ENCODE assay signal across 9 mouse cellular contexts in genomic region chr14:60740507-60740906, GRCm38 (mm10). TPM values are rescaled to one million over a fixed set of nuclear protein-coding genes. Genes with fewer than 3 reads are reported as not detected.
DNase-seq lines count a peak whose midpoint lies in the region; ATAC-seq lines count a peak whose summit lies in the region.
"Had no signal": no experiment of that assay in that cellular context is flagged by ENCODE, and none has a peak within 500 bp of the region (broad histone marks: within the 10 kb centered on the region; RNA-seq: fewer than 3 reads in every experiment).

No protein-coding gene starts in this region.

- peaks cover 95% of the 10 kb centered on the region for H3K4me1 ChIP-seq in heart, embryonic 12.5 days (replicated peaks)
- H3K4me1 ChIP-seq in liver, embryonic 11.5 days (replicated peaks; ENCODE audit: control insufficient read depth, insufficient read depth, low read length): peaks cover 30% of the 10 kb centered on the region
- peaks cover 37% of the 10 kb centered on the region for H3K4me1 ChIP-seq in brown adipose tissue, adult 24 weeks (ENCODE audit: control insufficient read depth, insufficient read depth, insufficient read length, low read length)
- peaks cover 22% of the 10 kb centered on the region for H3K4me1 ChIP-seq in midbrain, embryonic 11.5 days (ENCODE audit: control insufficient read depth, insufficient read depth, low read length)

- 60% methylated on average over 5 of the region's 5 CpGs for WGBS in heart, embryonic 12.5 days
- 73% methylated on average over 5 of the region's 5 CpGs for WGBS in liver, embryonic 11.5 days
- 93% methylated on average over 5 of the region's 5 CpGs for WGBS in midbrain, embryonic 11.5 days

- H3K9me3 ChIP-seq in heart, embryonic 12.5 days (replicated peaks): no peaks in the 10 kb centered on the region
- H3K9me3 ChIP-seq in liver, embryonic 11.5 days (ENCODE audit: control insufficient read depth, low read length): no peaks in the 10 kb centered on the region
- no peaks in the 10 kb centered on the region for H3K9me3 ChIP-seq in midbrain, embryonic 11.5 days (ENCODE audit: control insufficient read depth, low read length)

- H3K27me3 ChIP-seq in heart, embryonic 12.5 days (replicated peaks): no peaks in the 10 kb centered on the region
- no peaks in the 10 kb centered on the region for H3K27me3 ChIP-seq in liver, embryonic 11.5 days (replicated peaks; ENCODE audit: control insufficient read depth, insufficient read depth, low read length)
- H3K27me3 ChIP-seq in midbrain, embryonic 11.5 days (ENCODE audit: control insufficient read depth, insufficient read depth, low read length): no peaks in the 10 kb centered on the region

- H3K4me2 ChIP-seq in heart, embryonic 12.5 days: no peak overlapping the region
- H3K4me2 ChIP-seq in liver, embryonic 11.5 days: no peak overlapping the region
- no peak overlapping the region for H3K4me2 ChIP-seq in midbrain, embryonic 11.5 days

- no peak for DNase-seq in heart, postnatal 14 days
- DNase-seq in liver, embryonic 11.5 days (ENCODE audit: low spot score): no peak
- no peak for DNase-seq in liver
- peak; percentile 50 for DNase-seq in induced T-regulatory cell, adult 2 months (ENCODE audit: low read depth)
- no peak for DNase-seq in midbrain, embryonic 11.5 days (ENCODE audit: low spot score, missing footprints)
- DNase-seq: cerebellum, adult 8-10 months had no signal

- H3K27ac ChIP-seq in heart, embryonic 12.5 days (ENCODE audit: poor library complexity, severe bottlenecking): peak overlapping the region; percentile 95
- peak overlapping the region; percentile 3; the same call in 1 of the 2 replicates for H3K27ac ChIP-seq in liver, embryonic 11.5 days (ENCODE audit: low read depth, low read length)
- peak overlapping the region; percentile 74 for H3K27ac ChIP-seq in brown adipose tissue, adult 24 weeks (replicated peaks; ENCODE audit: low read depth, low read length)
- H3K27ac ChIP-seq in midbrain, embryonic 11.5 days (ENCODE audit: low read depth, low read length): no peak overlapping the region

- intact Hi-C loops in heart, postnatal 14 days (cut with DNase I): no loop called here

- no peak overlapping the region for H3K4me3 ChIP-seq in heart, embryonic 12.5 days
- H3K4me3 ChIP-seq in liver, embryonic 11.5 days (ENCODE audit: low read depth, low read length): no peak overlapping the region
- no peak overlapping the region for H3K4me3 ChIP-seq in brown adipose tissue, adult 24 weeks (ENCODE audit: insufficient read depth, low read depth, low read length)
- H3K4me3 ChIP-seq in midbrain, embryonic 11.5 days (ENCODE audit: low read depth, low read length): no peak overlapping the region

- ATAC-seq in heart, embryonic 12.5 days (ENCODE audit: insufficient number of reproducible peaks, low FRiP score): no peak
- no peak for ATAC-seq in liver, embryonic 11.5 days (replicated peaks; ENCODE audit: low FRiP score)
- ATAC-seq in midbrain, embryonic 11.5 days (ENCODE audit: low FRiP score): no peak
- ATAC-seq: hindbrain, embryonic 16.5 days had no signal

- H3K36me3 ChIP-seq in heart, embryonic 12.5 days: peaks cover 2% of the 10 kb centered on the region
- H3K36me3 ChIP-seq in liver, embryonic 11.5 days (ENCODE audit: control insufficient read depth, insufficient read depth, low read length): no peaks in the 10 kb centered on the region
- peaks cover 2% of the 10 kb centered on the region; the same call in 1 of the 2 replicates for H3K36me3 ChIP-seq in midbrain, embryonic 11.5 days (ENCODE audit: control insufficient read depth, insufficient read depth, low read length)

- H3K9ac ChIP-seq in heart, embryonic 12.5 days: peak overlapping the region; percentile 15; the same call in 1 of the 2 replicates
- no peak overlapping the region for H3K9ac ChIP-seq in liver, embryonic 11.5 days (ENCODE audit: low read depth, low read length)
- H3K9ac ChIP-seq in midbrain, embryonic 11.5 days (ENCODE audit: low read length): no peak overlapping the region

RNA-seq across cellular contexts. Expression of gene C1qtnf9, which starts 27.4 kb away (rescaled TPM):
- 0.20 TPM in 1 of 2 replicates, not detected in the other for polyA plus RNA-seq in heart, embryonic 12.5 days (2016; fragmentation: Nextera tagmentation; extraction: Ambion mirVana)
- 10 to 100 TPM; 42.8 to 43.8 TPM for total RNA-seq in heart, postnatal 14 days (2021)
- 0.09 and 0.19 TPM in 2 replicates for polyA plus RNA-seq in liver, embryonic 11.5 days (2014; fragmentation: Nextera tagmentation; extraction: Ambion mirVana)
- 16.8 and 30.9 TPM in 2 replicates for polyA plus RNA-seq in brown adipose tissue, adult 24 weeks (2012; ENCODE audit: insufficient read depth, insufficient read length, missing spikeins)
- polyA plus RNA-seq in midbrain, embryonic 11.5 days (2014; fragmentation: Nextera tagmentation; extraction: Ambion mirVana): not detected in 2 replicates

RNA-seq across cellular contexts. Expression of gene Mipep, which starts 43.9 kb away (rescaled TPM):
- 29.5 and 31.4 TPM in 2 replicates for polyA plus RNA-seq in heart, embryonic 12.5 days (2016; fragmentation: Nextera tagmentation; extraction: Ambion mirVana)
- total RNA-seq in heart, postnatal 14 days (2021): 10 to 100 TPM; 51.6 to 52.2 TPM
- 27.8 TPM in 2 replicates for polyA plus RNA-seq in liver, embryonic 11.5 days (2014; fragmentation: Nextera tagmentation; extraction: Ambion mirVana)
- 52.5 and 57.8 TPM in 2 replicates for polyA plus RNA-seq in brown adipose tissue, adult 24 weeks (2012; ENCODE audit: insufficient read depth, insufficient read length, missing spikeins)
- 26.6 and 26.7 TPM in 2 replicates for polyA plus RNA-seq in midbrain, embryonic 11.5 days (2014; fragmentation: Nextera tagmentation; extraction: Ambion mirVana)

Comparison
In these comparisons a context has a peak if more than half of its experiments do, and no peak if none do; other contexts are left out.
1. RNA of gene C1qtnf9, which starts 27.4 kb away (polyA plus RNA-seq): 16.8 to 30.9 TPM in brown adipose tissue, adult 24 weeks; 0.20 TPM in heart, embryonic 12.5 days, 0.09 to 0.19 TPM in liver, embryonic 11.5 days and not detected in midbrain, embryonic 11.5 days; every median in the first group is over 10 times any median in the second.